Mouse (Mus musculus): ENCODE data around the gene Gm20388. TPM values are rescaled to one million over a fixed set of nuclear protein-coding genes. Genes with fewer than 3 reads are reported as not detected.
"Not testable (repeated sequence)": the region's sequence is repeated elsewhere in the genome, so short reads cannot be mapped to it uniquely, and the experiment has no call there.

The Gm20388 gene
- total RNA-seq, 4 experiments from 2014 or later: 0.17 to 15.1 (median 6.6) TPM

DNA sequence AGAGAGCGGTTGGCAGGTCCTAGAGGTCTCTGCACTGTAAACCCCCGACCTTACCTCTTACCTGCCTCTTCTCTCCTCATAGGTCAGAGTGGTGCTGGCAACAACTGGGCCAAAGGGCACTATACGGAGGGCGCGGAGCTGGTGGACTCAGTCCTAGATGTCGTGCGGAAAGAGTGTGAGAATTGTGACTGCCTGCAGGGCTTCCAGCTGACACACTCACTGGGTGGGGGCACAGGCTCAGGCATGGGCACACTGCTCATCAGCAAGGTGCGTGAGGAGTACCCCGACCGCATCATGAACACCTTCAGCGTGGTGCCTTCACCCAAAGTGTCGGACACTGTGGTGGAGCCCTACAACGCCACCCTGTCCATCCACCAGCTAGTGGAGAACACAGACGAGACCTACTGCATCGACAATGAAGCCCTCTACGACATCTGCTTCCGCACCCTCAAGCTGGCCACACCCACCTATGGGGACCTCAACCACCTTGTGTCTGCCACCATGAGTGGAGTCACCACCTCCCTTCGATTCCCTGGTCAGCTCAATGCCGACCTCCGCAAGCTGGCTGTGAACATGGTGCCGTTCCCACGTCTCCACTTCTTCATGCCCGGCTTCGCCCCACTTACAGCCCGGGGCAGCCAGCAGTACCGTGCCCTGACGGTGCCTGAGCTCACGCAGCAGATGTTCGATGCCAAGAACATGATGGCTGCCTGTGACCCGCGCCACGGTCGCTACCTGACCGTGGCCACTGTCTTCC lies 3510.1 kb downstream of the Gm20388 start:
- no peak for DNase-seq (ENCODE audit: low spot score in 2 of 2)

DNA sequence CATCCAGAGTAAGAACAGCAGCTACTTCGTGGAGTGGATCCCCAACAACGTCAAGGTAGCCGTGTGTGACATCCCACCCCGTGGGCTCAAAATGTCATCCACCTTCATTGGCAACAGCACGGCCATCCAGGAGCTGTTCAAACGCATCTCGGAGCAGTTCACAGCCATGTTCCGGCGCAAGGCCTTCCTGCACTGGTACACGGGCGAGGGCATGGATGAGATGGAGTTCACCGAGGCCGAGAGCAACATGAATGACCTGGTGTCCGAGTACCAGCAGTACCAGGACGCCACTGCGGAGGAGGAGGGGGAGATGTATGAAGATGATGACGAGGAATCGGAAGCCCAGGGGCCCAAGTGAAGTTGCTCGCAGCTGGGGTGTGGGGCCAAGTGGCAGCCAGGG lies 3510.7 kb downstream of the Gm20388 start:
- DNase-seq (ENCODE audit: low spot score in 2 of 2): peak in 1 of 2 experiments; percentile 14

DNA sequence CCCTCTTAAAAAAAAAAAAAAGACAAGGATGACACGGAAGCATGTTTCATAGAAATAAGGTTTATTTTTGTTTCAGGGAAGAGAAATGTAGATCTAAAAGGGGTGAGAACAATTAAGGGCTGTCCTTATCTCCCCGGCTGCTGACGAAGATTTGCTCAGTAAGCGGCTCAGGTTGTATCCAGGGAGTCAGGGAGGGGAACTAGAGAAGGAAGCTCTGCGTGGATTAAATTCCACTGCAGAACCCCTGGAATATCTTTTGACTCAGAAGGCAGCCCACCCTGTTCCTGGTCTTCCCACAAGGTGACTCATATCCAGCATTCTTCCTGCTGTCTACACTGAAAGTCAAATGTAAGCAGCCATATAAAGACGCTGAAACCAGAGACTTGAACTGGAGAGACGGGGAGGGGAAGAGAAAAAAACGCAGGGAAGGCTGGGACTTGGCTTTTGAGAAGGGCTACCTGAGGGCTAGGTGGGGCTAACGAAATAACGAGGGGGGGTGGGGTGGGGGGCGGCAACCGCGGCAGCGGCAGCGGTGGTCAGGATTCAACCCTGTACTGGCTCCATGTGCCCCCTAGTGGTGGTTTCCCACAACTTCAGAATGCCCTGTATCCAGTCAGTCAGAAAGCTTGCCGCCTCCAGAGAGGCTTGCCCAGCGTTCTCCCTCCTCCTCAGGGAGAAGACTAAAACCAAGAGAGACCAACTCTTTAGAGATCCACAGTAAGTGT lies 3511.6 kb downstream of the Gm20388 start:
- peak; percentile 56 to 69 for DNase-seq (ENCODE audit: low spot score in 2 of 2)

DNA sequence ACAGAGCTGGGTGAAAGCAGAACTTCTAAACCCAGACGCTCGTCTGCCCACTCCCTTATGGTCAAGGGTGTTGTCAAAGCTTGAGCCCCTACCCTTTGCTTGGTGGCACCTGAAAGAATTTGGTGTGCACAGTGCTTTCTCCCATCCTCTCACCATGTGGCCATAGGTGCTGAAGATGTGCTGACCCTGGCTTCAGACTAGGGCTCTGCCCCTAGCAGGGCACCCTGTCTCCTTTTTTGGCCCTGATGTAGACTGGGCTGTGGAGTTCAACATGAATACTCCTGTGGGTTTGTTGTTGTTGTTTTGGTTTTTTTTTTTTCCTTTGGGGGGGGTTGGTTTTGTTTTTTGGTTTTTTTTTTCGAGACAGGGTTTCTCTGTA lies 3512.1 kb downstream of the Gm20388 start:
- no peak for DNase-seq (ENCODE audit: low spot score in 2 of 2)

DNA sequence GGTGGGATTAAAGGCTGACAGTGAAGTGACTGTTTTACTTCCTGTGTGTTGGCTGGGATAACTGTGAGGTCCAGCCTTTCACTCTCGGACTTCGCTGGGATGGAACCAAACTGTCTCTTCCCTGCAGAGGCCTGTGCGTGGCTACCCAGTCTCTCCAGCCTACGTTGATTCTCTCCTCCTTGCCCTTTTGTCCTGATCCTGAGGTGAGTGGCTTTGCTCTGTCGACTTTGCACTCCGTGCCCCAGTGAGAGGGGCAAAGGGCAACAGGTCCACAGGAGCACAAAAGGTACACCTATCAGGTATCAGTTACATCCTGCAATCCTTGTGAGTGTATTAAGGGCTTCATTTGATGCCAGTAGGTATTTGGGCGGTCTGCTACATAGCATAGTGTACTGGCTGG lies 3512.8 kb downstream of the Gm20388 start, which contains the start of gene Def8:
Def8 (plus strand) TSS at position 87 of the 400 bp plus-strand sequence.
- DNase-seq (ENCODE audit: low spot score in 2 of 2): no peak

DNA sequence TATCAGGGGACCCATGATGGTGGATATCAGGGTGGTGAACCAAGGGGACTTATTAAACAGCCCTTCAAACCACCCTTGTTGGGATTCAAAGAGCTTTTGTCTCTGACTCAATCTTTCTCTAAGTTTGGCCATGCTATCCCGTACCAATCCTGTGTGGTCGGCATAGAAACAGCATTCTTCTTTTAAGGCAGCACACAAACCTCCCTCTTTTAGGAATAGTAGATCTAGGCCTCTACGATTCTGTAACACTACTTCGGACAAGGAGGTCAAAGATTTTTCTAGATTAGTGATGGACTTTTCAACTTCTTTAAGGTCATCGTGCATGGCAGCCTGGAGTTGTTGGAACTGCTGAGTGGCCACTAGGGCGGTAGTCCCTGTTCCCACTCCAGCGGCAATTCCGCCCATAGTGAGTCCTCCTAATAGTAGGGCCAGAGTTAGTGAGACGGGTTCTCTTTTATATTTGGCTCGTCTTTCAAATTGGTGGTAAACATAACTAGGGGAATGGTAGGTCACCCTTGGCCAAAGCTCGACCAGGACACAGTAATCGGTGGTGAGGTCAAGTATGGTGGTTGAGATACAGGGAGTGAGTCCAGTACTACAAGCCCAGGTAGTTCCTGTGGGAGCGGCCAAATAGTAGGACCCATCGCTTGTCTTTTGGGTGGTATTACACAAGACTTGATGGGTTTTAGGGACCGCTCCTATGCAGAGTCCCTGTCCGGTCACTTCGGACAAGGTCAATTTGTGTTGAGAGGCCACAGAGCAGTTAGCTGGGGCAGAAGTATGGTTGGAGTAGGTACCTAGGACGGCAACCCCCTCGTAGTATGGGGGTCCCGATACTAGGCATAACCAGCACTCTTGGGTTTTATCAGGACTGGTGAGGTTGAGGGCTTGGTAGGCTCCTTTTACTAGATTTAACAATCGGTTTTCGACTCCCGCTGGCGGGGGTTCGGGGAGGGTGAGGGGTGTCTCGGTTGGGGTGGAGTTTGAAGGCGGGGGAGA lies 3516.2 kb downstream of the Gm20388 start:
- no peak for DNase-seq (ENCODE audit: low spot score in 2 of 2)

DNA sequence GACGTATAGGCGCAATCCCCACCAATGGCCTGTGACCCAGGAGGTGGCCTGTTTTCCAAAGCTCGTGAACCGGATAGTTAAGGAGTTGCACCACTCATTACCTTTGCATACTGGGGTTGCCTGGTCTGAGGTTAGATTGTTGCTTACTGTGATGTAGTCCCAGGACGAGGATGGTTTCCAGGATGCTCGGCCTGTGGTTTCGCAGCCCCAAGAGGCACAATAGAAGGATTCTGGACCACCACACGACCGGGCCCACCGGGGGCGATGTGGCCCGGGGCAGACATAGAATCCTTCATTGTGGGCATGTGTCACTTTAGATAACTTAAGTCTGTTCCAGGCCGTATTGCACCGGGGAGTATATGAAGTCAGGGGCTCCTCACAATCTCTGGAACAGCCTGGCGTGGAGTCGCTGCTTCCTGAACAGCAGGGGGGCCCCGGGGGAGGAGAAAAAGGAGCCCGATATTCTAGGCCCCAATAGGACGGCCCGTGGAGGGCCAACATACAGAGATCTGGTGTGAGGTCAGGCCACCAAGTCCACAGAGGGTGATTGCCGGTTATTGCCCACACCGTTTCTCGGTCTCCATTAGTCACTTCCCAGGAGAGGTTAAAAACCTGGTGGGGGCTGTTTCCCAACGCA lies 3517.1 kb downstream of the Gm20388 start:
- DNase-seq (ENCODE audit: low spot score in 2 of 2): no peak

DNA sequence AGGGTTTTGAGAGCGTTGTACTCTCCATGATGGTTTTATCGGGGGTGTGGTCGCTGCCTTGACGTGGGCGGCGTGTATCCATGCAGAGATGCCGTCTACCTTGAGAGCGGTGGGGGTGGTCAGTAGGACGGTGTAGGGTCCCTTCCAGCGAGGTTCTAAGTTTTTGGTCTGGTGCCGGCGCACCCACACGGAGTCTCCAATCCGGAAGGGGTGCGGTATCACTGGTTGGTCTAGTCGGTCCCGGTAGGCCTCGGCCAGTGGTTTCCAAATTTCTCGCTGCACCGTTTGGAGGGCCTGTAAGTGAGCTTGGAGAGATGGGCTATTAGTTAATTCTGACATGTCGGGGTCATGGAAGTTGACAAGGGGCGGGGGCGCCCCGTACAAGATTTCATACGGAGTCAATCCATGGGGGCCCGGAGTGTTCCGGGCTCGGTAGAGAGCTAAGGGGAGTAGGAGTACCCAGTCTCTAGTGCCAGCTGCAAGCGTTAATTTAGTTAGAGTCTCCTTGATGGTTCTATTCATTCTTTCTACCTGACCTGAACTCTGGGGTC lies 3517.8 kb downstream of the Gm20388 start:
- no peak for DNase-seq (ENCODE audit: low spot score in 2 of 2)

DNA sequence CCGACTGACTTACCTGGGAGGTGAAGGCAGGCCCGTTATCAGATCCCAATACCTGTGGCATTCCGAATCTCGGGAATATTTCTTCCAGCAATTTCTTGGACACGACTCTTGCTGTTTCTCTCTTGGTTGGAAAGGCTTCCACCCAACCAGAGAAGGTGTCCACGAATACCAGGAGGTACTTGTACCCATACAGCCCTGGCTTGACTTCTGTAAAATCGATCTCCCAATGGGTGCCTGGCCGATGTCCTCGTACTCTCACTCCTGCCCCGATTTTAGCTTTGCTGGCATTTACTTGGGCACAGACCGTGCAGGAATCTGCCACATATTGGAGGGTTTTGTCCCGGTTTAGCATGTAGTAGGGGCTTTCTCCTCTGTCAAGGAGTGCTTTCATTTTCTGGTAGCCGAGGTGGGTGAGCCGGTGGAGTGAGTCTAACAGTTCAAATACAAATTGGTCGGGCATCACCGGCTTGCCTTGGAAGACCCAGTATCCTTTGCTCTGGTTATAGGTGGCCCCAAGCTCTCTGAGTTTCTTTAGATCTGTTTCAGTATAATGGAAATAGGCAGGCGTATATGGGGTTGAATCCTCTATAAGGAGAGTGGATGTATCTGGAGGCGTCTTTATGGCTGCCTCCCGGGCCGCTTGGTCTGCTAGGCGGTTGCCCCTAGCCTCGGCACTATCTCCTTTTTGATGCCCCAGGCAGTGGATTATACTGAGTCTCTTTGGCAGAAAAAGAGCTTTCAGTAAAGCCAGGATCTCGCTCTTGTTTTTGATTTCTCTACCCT lies 3518.5 kb downstream of the Gm20388 start:
- DNase-seq (ENCODE audit: low spot score in 2 of 2): no peak

DNA sequence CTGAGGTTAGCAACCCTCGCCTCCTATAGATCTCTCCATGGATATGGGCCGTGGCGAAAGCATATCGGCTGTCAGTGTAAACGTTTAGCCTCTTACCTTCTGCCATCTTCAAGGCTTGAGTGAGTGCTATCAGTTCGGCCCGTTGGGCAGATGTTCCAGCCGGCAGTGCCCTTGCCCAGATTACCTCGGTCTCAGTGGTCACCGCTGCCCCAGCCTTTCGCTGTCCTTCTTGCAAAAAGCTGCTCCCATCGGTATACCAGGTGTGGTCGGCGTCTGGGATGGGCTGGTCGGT lies 3519.0 kb downstream of the Gm20388 start:
- not testable (repeated sequence) for DNase-seq (ENCODE audit: low spot score in 2 of 2)

DNA sequence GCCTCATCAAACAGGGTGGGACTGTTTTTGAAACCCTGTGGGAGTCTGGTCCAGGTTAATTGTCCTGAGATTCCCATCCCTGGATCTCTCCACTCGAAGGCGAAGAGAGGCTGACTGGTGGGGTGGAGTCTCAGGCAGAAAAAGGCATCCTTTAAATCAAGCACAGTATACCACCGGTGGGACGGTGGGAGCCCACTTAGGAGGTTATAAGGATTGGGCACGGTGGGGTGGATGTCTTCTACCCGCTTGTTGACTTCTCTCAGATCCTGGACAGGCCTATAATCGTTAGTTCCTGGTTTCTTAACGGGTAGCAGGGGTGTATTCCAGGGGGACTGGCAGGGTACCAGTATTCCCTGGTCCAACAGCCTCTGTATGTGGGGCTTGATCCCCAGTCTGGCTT lies 3520.3 kb downstream of the Gm20388 start:
- not testable (repeated sequence) for DNase-seq (ENCODE audit: low spot score in 2 of 2)

DNA sequence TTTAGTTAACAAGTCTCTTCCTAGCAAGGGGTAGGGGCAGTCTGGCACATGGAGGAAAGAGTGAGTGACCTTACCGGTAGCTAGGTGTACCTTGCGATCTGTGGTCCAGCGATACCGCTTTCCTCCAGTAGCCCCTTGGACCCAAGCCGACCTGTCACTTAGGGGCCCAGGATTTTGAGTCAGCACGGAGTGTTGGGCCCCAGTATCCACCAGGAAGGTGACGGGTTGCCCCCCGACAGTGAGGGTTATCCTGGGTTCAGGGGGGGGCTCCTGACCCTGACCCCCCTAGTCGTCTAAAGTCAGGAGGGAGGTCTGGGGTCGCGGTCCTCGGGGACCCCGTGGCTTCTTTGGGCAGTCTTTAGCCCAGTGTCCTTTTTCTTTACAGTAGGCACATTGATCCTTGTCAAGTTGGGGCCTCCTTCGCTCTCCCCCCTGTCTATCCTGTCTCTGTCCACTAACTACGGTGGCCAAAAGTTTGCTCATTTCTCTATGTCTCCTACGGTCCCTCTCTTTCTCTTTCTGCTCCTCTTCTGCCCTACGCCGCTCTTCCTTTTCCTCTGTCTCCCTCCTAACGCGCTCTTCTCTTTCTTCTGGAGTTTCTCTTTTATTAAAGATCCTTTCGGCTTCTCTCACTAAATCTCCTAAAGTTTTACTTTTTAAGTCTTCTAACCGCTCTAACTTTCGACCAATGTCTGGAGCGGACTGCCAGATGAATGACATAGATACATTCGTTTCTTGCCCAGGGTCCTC lies 3521.2 kb downstream of the Gm20388 start:
- DNase-seq (ENCODE audit: low spot score in 2 of 2): no peak

DNA sequence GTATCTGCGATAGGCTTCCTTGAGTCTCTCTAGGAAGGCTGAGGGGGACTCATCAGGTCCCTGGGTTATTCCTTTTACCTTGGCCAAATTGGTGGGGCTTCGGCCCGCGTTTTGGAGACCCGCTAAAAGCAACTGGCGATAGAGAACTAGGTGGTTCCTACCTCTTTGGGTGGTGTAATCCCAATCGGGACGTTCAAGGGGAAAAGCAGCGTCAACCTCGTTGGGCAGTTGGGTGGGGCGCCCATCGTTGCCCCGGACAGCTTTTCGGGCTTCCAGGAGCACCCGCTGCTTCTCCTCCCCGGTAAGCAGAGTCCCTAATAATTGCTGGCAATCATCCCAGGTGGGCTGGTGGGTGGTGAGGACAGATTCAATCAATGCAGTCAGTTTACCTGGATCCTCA lies 3521.7 kb downstream of the Gm20388 start:
- DNase-seq (ENCODE audit: low spot score in 2 of 2): no peak

DNA sequence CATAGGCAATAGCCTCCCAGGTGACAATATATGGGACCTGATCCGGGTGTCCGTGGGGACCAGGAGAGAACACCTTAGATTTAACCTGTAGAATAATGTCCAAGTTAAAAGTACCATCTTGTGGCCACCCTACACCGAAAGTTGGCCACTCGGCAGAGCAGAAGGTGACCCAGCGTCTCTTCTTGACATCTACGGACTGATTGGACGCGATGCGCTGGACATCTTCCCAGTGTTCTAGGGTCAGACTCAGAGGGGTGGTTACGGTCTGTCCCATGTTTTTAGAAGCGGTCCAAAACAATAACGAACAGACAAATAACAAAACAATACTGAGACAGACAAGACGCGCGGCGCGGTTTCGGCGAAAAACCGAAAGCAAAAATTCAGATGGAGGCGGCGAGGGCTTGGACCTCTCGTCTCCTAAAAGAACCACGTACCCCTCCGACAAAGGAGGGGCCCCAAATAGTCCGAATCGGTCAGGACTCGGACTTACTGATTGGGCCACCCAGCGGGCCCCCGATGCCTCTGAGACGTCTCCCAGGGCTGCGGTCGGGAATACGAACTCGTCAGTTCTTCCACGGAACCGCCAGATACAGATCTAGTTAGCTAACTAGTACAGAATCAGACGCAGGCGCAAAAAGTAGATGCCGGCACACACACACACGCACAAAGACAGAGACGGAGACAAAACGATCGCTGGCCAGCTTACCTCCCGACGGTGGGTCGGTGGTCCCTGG lies 3522.8 kb downstream of the Gm20388 start:
- DNase-seq (ENCODE audit: low spot score in 2 of 2): not testable (repeated sequence)

DNA sequence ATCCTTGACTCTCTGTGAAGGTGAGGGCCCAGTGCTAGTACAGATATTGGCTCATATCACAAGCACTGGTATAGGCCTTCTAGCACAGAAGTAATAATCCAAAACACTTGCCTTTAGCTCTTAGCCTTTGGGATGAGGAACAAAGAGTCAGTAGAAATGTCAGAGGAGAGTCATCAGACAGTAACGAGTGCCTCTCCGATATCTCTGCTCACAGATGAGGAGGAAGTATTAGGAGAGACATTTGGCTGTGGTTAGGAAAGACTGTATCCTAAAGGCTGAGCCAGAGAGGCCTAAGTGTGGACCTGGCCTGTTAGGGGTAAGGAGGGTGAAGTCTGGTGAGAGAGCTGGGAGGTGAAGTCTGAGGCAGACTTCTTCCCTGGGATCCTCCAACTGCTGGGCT lies 3531.1 kb downstream of the Gm20388 start:
- DNase-seq (ENCODE audit: low spot score in 2 of 2): no peak

DNA sequence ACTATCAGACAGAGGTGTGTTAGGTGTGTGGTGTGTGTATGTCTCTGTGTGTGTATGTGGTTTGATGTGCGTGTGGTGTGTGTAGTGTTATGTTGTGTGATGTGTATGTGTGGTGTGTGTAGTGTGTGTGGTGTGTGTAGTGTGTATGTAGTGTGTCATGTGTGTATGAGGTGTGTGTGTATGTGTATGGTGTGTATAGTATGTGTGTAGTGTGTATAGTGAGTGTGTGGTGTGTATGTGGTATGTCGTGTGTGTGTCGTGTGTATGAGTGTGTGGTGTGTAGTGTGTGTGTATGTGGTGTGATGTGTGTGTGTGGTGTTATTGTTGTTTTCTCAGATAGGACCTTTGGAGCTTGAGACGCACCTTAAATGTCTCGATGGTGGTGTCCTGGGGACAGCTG lies 3531.7 kb downstream of the Gm20388 start:
- no peak for DNase-seq (ENCODE audit: low spot score in 2 of 2)

DNA sequence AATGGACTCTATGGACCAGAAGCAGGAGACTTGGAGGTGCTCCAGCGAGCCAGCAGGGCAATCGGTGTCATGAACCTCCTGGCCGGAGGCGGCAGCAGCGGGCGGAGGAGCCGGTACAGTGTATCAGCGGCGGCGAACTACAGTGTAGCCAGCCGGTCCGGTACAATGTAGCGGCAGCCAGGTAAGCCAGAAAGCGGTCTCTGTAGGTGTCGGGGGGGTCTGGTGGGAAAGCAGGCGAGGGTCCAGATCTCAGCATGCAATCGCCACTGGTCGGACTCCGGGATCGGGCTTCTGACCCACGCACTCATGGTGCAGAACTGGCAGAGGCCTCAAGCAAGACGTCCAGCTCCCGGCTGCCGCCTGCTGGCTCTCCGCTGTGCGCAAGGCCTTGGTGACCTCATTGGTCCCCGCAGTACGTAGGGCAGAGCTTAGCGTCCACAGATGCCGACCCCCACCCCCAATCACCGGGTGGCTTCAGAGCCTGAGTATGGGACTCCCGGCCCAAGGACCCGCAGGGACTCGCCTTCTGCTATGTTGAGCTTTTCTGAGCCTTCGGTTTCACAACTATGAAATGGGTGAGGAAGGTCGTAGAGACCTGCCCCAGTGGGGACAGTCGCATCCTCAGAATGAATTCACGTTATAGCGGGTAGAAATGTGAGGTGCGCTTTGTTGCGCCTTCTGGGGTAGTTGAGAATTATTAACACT lies 3532.4 kb downstream of the Gm20388 start:
- peak; percentile 87 to 92 for DNase-seq (ENCODE audit: low spot score in 2 of 2)

DNA sequence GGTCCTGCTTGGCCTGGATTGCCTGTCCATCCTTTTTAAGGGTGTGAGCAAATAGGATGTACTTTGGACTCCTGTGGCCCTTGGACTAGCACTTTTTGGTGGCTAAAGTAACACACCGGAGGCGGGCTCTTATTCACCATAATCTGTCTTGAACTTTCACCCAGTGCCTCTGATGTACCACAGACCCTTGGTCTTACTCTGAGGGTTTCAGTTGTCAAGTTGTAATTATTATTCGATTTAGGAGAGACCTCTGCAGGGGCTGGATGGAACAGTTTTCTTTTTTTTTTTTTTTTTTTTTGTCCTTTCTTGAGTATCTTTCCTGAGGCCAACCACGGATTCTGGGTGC lies 3532.9 kb downstream of the Gm20388 start:
- no peak for DNase-seq (ENCODE audit: low spot score in 2 of 2)
